Mouse (Mus musculus) liver, embryonic 14.5 days (tissue): ENCODE measurements at regions not wholly inside any gene's neighbourhood (a gene's known extent, or its start where the extent isn't known, plus 50 kb on each side); places are given as distances from the start of the nearest gene placed in this dataset.

Experiments used
- ATAC-seq: fragments of 200-750 bp; cut with Nextera tagmentation; 2 replicates; pipeline ENCODE4 v1.8.0; 2017; ENCODE audit warnings: moderate number of reproducible peaks, mild to moderate bottlenecking, moderate library complexity; ENCODE audit not compliant: insufficient read depth
- DNase-seq, 3 experiments: peaks; one replicate each; pipeline ENCODE4 v3.0.0-alpha.2; 2012 to 2013; ENCODE audit warnings: low read depth in 3 of 3, low spot score in 3 of 3
- H3K27ac ChIP-seq: fragments of 300-500 bp; sonication (generic); 2 replicates; pipeline ENCODE4 v1.5.1; 2014; ENCODE audit warnings: moderate library complexity, mild to moderate bottlenecking, control low read depth, inconsistent platforms
- H3K27me3 ChIP-seq: fragments of 300-500 bp; sonication (generic); 2 replicates; pipeline ENCODE4 v1.6.1; 2014; ENCODE audit warnings: mild to moderate bottlenecking, low read length, moderate library complexity; ENCODE audit not compliant: control insufficient read depth, insufficient read depth
- H3K36me3 ChIP-seq: fragments of 300-500 bp; sonication (generic); replicated peaks from 2 replicates; pipeline ENCODE4 v1.6.1; 2014; ENCODE audit warnings: low read depth; ENCODE audit not compliant: control insufficient read depth, insufficient read depth
- H3K4me1 ChIP-seq, 2 experiments: fragments of 200-500 bp in 1 of 2; fragments of 300-500 bp in 1 of 2; sonication (generic) in 1 of 2; replicated peaks; 2 replicates each; pipeline ENCODE4 v1.6.1; 2012 to 2014; ENCODE audit warnings: antibody characterized with exemption in 1 of 2, inconsistent platforms in 1 of 2, low read length in 1 of 2; ENCODE audit not compliant: control insufficient read depth in 2 of 2, insufficient read depth in 2 of 2
- H3K4me2 ChIP-seq: fragments of 300-500 bp; sonication (generic); 2 replicates; pipeline ENCODE4 v1.6.1; 2014; ENCODE audit warnings: low read depth, mild to moderate bottlenecking, control low read depth, moderate library complexity
- H3K4me3 ChIP-seq, 2 experiments: fragments of 200-500 bp in 1 of 2; fragments of 300-500 bp in 1 of 2; sonication (generic) in 1 of 2; 2 replicates each; pipeline ENCODE4 v1.5.1; 2012 to 2014; ENCODE audit warnings: low read depth in 2 of 2, low read length in 2 of 2, mild to moderate bottlenecking in 2 of 2, control low read depth in 1 of 2, inconsistent platforms in 1 of 2, moderate library complexity in 1 of 2; ENCODE audit not compliant: insufficient read depth in 1 of 2
- H3K9ac ChIP-seq: fragments of 300-500 bp; sonication (generic); replicated peaks from 2 replicates; pipeline ENCODE4 v1.6.1; 2014; ENCODE audit warnings: mild to moderate bottlenecking, control low read depth, moderate library complexity
- H3K9me3 ChIP-seq: fragments of 300-500 bp; sonication (generic); 2 replicates; pipeline ENCODE4 v1.6.1; 2016; ENCODE audit warnings: low read length, mixed read lengths; ENCODE audit not compliant: control insufficient read depth
- CTCF ChIP-seq: IDR thresholded peaks from 2 replicates; pipeline ENCODE4 v1.5.1; 2016; ENCODE audit warnings: antibody characterized with exemption, low read depth, control low read depth
- EP300 ChIP-seq: IDR thresholded peaks from 2 replicates; pipeline ENCODE4 v1.6.1; 2016; ENCODE audit warnings: antibody characterized with exemption, low read depth
- WGBS: fragments of 180-500 bp; shearing (Covaris S2); extraction: QIAGEN DNeasy Blood & Tissue Kit; methylation state at CpG from one replicate; pipeline ENCODE4 v1.1.7; 2014; ENCODE audit not compliant: insufficient replicate concordance; 5-methylcytosine and 5-hydroxymethylcytosine counted together

DNA sequence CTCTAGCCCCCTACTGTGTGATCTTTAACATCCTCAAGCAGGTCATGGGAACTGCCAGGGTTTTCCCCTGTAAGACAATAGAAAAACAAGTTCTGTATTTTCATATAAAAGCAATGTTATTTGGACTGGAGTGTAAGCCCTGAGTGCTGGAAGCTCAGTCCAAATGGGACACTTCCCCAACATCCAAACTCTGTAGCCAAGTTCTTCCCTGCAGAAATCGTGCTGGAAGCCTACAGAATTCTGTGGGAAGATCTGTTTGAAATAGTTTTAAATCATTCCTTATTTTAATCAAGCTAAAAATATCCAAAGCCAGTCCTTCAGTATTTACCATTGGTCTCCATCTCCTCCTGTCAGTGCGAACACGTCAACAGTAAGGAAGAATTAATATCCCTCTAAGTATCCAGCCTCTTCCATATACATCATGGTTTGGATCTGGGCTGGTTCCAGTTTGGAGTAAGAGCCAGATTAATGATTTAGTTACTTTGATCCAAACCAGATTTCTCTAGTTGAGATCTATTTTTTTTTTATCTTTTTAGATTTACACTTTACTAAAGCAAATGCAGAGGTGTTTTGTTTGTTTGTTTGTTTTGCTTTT is 165.0 kb upstream of the Nrp1 start:
- no peak for TF ChIP-seq CTCF
- TF ChIP-seq EP300, result no peak
- H3K27ac ChIP-seq, result no peak overlapping the region
- no peak overlapping the region for H3K9ac ChIP-seq
- H3K36me3 ChIP-seq, result no peaks in the 10 kb centered on the region
- H3K4me1 ChIP-seq, result no peaks in the 10 kb centered on the region
- WGBS, result 56% methylated on average over 3 of the region's 3 CpGs
- no peaks in the 10 kb centered on the region for H3K27me3 ChIP-seq
- no peak for DNase-seq
- H3K9me3 ChIP-seq, result no peaks in the 10 kb centered on the region
- H3K4me2 ChIP-seq, result no peak overlapping the region
- no peak for ATAC-seq
- H3K4me3 ChIP-seq, result no peak overlapping the region

DNA sequence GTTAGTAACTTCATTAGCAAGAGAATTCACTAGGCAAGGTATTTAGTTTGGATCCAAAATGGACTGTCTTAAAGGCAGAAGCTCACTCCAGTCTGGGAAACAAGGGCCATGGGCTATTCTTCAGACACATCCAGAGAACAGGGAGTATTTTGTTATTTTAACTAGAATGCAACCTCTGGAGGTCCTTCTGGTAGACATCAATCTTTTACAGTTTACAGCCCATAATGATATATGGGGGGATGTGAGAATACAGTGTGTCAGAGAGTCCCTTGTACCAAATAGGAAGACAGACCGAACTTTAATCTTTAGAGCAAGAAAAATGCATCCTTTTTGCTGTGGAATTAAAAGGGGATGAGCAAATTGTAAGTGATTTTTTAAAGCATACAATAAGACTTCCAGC is 157.6 kb upstream of the Nrp1 start:
- no peak for ATAC-seq
- Histone ChIP-seq H3K27ac (no peak overlapping the region), H3K27me3 (no peaks in the 10 kb centered on the region), H3K9me3 (no peaks in the 10 kb centered on the region), H3K4me3 (no peak overlapping the region), H3K36me3 (no peaks in the 10 kb centered on the region), H3K4me2 (no peak overlapping the region), H3K9ac (no peak overlapping the region), H3K4me1 (no peaks in the 10 kb centered on the region)
- DNase-seq, result no peak
- WGBS, result 57% methylated on average over 1 of the region's 1 CpGs
- TF ChIP-seq EP300, result no peak
- TF ChIP-seq CTCF, result no peak

DNA sequence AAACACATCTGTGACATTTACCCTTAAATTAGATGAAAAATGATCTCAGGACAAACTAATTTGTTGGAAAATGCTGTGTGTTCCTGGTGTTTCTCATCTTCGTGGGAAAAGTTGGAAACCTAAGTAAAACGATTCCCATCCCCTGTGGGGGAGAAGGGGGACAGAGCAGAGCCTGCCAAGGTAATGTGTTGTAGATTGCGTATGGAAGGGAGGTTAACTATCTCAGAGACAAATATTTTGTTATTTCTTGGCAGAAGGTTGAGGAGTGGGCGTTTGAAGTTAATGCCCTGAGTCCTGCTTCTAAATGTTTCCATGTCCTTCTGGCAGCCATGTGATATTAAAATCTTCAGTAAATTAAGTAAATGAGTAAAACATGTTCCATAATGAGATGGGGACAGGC is 156.8 kb upstream of the Nrp1 start:
- no peak overlapping the region for H3K9ac ChIP-seq
- no peak for ATAC-seq
- 55% methylated on average over 4 of the region's 4 CpGs for WGBS

DNA sequence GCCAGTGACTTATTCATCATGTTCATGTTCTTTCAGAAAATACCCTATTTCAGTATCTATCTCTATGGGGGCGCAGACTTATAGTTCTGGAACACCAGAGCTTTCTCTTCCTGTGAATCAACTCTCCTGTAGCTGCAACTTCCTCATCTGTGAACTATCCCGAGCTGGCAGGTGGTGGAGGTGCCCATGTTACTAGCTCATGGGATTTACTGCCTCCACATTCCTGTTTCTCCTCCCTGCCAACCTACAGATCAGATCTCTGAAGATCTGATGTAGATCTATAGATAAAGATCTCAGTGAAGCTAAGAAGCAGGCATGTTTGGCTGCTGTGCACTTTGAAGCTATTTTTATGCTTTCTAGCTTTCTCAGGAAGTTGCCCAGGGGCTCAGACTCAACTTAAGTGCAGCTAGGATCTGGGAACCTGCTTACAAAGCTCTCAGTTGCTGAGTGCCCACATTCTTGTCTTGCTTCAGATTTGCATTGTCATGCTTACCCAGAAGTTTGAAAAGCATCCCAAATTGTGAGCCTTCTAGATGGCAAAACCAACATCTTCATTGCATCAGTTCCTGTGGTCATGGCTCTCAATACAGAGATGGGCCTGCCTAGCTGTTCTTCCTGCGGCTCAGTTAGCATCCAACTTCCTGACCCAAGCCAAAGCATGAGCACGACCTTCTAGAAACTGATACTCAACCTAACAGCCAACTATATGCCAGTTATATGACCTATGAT is 156.1 kb upstream of the Nrp1 start:
- H3K4me2 ChIP-seq, result no peak overlapping the region
- H3K9ac ChIP-seq, result no peak overlapping the region
- no peaks in the 10 kb centered on the region for H3K4me1 ChIP-seq
- H3K9me3 ChIP-seq, result no peaks in the 10 kb centered on the region
- H3K27me3 ChIP-seq, result no peaks in the 10 kb centered on the region
- DNase-seq, result no peak
- 22% methylated on average over 4 of the region's 4 CpGs for WGBS
- no peak overlapping the region for H3K27ac ChIP-seq
- no peaks in the 10 kb centered on the region for H3K36me3 ChIP-seq
- TF ChIP-seq EP300 (no peak), CTCF (no peak)
- ATAC-seq, result no peak
- H3K4me3 ChIP-seq, result no peak overlapping the region

More for the DNA sequence above, 156.8 kb upstream of the Nrp1 start:
- Histone ChIP-seq H3K36me3 (no peaks in the 10 kb centered on the region), H3K4me3 (no peak overlapping the region), H3K27ac (no peak overlapping the region), H3K4me1 (no peaks in the 10 kb centered on the region), H3K9me3 (no peaks in the 10 kb centered on the region), H3K27me3 (no peaks in the 10 kb centered on the region), H3K4me2 (no peak overlapping the region)
- no peak for DNase-seq
- TF ChIP-seq CTCF (no peak), EP300 (no peak)

DNA sequence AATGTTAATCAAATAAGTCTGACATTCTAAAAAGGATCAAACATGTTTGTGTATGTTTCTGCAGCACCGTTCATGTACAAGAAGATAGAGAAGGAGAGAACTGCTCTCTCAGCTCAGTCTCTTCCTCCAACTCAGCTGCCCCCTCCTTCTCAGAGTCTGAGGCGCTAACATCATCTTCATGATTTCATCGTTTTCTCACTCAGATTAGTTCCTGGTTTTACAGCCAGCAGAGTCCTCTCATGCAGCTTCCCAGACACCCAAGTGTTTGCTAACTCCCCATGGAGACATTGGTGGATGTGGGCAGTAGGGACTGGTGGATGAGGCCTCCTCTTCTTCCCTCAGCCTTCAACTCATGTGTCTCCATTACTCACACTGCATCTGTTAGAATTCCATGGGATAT is 153.6 kb upstream of the Nrp1 start:
- no peak for ATAC-seq
- no peak for DNase-seq
- no peaks in the 10 kb centered on the region for H3K36me3 ChIP-seq
- no peaks in the 10 kb centered on the region for H3K4me1 ChIP-seq
- H3K9me3 ChIP-seq, result no peaks in the 10 kb centered on the region
- H3K27me3 ChIP-seq, result no peaks in the 10 kb centered on the region
- TF ChIP-seq CTCF (no peak), EP300 (no peak)
- H3K9ac ChIP-seq, result no peak overlapping the region
- H3K4me3 ChIP-seq, result no peak overlapping the region
- 42% methylated on average over 3 of the region's 3 CpGs for WGBS
- H3K4me2 ChIP-seq, result no peak overlapping the region
- H3K27ac ChIP-seq, result no peak overlapping the region
